Mouse (Mus musculus) embryo, embryonic 11.5 days (tissue): Measurements from ENCODE around the gene Rab25.

Experiments used
- DNase-seq: peaks from one replicate; pipeline ENCODE4 v3.0.0-alpha.2; 2012; ENCODE audit warnings: low read depth, low spot score

Gene Rab25

DNA sequence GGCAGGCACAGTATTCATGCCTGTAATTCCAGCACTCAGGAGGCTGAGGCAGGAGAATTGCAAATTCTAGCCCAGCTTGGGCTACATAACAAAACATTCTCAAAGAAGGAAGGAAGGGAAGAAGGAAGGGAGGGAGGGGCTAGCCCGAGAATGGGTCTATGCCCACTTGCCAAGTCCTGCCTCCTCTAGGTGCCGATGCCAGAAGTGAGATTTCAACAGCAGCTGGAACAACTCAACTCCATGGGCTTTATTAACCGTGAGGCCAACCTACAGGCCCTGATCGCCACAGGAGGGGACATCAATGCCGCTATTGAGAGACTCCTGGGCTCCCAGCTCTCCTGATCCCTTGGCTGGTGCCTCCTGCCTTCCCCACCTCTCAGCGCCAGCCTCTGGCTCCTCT is 19.8 kb upstream of the Rab25 start:
- DNase-seq = no peak

DNA sequence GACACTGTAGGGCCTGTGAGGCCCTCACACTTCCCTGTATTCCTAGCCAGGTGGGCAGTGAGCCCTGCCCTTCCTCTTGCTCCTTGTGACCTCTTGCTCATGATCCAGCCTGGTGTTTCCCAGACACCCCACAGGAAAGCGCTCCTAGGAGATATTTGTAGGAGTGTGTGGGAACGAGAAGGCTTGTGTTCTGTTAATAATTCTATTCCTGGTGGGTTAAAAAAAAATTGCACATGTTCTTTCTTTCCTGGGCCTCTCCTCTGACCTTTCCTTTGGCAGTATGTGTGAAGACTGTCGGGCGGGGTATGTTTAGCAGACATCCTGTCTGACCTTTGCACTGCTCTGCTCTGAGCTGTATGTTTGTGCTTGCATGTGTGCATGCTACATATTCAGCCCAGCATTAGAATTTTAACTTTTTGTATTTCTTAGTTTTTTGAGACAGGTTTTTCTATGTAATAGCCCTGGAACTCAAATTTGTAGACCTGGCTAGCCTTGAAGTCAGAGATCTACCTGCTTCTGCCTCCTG is 18.5 kb upstream of the Rab25 start:
- no peak for DNase-seq

DNA sequence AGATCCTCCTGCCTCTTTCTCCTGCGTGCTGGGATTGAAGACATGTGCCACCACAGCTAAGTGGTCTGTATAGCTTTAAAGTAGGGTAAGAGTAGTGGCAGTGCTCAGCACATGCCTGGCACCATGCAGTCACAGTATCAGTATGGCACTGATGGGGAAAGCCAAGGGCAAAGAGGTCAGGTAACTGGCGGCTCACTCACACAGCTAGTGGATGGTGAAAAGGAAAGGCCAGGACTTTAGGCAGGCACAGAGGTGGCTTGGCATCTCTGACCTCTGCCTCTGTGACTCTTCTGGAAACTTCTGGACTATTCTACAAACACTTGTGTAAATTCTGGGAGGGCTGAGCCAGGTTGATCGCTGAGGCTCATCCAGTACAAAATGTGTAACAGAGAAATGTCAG is 18.0 kb upstream of the Rab25 start:
- DNase-seq = no peak

DNA sequence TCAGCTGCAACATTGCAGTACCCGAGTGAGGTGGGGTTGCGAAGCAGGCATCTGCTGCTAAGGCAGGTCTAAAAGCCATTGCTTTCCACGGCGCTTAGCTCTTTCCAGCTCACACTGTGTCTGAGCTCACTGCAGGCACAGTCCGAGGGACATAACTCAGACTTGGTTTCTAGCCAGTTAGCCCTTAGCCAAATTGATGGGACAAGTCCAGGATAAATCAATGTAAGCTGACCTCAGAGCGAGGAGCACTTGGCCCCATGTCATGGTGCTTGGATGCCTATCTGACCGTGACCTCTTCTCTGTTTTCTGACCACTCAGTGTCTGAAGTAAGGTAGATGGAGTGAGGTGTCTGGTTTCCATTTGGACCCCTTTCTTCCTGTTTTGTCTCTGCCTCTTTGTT is 15.9 kb upstream of the Rab25 start:
- no peak for DNase-seq

DNA sequence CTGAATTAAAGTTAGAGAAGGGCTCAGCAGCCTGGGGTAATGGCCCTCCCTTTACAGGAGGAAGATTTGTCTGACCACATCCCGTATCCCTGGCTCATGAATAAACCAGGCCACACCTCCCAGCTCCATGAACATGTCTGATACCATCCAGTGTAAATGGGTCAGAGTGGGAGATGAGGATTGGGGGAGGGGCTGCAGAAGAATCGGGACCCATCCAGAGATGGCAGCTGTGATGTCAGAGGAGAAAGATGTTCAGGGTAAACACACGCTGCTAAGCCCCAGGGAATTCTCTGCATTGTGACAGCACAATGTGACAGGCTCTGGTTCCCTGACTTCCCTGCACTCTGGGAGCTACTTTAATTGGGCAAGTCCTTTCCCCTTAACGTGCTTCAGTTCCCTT is 15.3 kb upstream of the Rab25 start:
- no peak for DNase-seq

DNA sequence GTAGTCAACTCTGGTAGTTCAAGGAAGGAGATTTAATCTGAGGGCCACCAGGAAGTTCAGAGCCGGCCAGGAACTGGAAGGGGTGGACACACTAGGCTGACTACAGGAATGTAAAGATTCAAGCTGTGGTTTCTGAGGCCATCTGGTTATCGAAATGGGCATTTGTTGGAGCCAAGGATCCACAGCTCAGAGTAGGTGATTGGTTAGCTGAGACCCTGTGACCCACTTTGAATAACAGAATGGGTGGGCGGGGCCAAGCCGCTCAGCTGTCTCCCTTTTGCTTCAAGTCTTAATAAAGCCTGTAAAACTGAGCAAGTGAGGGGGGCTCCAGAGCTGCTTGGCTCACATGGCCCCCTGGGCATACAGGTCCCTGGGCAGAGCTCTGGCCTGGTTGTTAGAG is 13.9 kb upstream of the Rab25 start:
- DNase-seq = no peak

DNA sequence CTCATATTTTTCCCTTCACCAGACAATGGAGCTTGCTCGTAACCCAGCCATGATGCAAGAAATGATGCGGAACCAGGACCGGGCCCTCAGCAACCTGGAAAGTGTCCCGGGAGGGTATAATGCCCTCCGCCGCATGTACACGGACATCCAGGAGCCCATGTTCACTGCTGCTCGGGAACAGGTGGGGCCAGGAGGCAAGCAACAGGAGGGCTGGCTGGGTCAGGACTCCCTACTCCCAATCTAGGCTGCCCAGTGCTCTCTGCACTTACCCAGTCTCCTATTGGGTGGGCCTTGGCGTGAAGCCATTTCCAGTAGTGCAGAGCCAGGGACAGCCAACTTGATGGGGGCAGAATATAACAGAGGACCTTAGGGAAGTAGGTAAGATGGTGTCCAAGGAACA is 11.5 kb upstream of the Rab25 start:
- DNase-seq = no peak

DNA sequence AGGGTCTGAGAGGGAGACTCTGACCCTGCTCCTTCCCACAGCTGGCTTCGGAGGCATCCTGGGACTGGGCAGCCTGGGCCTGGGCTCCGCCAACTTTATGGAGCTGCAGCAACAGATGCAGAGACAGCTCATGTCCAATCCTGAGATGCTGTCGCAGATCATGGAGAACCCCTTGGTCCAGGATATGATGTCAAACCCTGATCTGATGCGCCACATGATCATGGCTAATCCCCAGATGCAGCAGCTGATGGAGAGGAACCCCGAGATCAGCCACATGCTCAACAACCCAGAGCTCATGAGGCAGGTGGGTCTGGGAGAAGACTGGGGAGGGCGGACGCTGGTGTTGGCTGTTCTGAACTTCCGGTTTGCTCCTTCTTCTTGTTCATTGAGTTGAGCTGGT is 8.5 kb upstream of the Rab25 start:
- no peak for DNase-seq

DNA sequence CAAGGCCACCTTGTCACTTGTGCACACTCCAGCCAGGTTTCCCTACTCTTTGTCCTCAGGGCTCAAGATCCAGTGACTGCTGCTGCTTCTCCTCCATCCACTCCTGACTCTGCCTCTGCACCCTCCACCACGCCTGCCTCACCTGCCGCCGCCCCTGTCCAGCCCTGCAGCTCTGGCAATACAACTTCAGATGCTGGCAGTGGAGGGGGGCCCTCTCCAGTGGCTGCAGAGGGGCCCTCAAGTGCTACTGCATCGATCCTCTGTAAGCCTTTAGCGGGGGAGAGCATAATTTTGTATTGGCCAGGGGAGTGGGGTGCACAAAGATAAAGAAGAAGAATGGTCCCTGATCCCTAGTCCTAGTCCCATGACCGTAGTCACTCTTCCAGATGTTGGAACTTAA is 7.6 kb upstream of the Rab25 start:
- no peak for DNase-seq

DNA sequence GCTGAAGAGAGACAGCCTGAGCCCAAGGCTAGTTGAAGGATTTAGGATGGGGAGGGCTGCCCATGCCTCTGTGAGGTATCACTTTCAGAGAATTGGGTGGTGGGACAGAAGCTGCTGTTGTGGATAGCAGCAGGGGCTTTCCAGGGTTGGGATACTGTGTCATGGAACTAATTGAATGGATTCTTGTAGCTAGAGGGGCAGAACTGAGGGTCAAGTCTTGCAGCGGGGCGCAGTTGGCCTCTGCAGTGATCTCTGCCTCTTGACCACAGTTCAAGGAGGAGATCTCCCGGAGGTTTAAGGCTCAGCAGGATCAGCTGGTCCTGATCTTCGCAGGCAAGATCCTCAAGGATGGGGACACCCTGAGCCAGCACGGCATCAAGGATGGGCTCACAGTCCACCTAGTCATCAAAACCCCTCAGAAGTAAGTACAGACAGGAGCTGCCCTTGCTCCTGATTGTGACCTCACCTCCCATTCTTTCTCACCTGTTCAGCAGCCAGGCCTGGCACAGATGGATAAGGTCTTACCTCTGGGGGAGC is 7.0 kb upstream of the Rab25 start:
- no peak for DNase-seq

DNA sequence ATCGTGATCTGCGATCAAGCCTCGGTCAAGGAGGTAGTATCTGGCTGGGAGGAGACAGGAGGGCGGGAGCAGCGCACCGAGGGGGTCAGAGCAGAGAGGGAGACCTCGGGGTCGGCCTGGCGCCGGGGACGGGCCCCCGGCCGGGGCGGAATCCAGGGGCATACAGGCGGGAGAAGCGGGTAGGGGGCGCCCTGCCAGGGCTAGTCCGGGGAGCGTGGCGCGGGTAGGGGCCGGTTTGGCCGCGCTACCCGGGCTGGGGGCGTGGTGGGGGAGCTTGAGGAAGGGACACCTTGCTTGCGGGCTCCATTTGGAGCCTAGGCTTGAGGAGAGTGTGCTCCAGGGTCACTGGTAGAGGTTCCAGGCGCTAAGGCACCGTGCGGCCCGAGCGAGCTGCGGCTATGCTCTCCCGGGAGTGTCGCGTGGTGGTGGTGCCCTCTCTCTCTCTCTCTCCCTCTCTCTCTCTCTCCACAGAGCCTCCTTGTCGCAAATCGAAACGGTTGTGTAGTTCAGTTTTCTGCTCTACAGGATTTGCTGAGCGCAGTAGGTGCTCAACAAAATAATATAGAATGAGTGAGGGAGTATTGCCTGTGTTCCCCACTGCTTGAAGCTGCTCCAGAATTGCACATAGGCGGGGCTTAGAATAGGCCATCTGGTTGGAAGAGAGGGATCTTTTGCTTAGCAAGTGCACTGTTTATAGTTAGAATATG is 5.9 kb upstream of the Rab25 start:
- DNase-seq = peak; percentile 36

DNA sequence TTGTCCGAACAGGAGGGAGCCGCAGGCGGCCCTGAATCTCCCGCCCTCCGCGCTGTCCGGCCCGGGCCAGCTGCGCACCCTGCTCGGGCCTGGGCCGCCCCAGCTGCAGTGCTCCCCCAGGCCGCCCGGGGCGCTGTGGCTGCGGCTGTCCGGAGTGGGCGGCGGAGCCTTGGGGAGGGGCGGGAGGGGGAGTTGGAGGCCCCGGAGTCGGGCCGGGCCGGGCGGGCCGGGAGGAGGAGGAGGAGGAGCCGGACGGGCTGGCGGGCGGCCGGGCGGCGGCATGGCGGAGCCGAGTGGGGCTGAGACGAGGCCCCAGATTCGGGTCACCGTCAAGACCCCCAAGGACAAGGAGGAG is 5.4 kb upstream of the Rab25 start, which contains the start of gene Ubqln4:
Gene Ubqln4 (plus strand): TSS at position 234 of the 355 bp plus-strand sequence.
- peak; percentile 88 for DNase-seq

DNA sequence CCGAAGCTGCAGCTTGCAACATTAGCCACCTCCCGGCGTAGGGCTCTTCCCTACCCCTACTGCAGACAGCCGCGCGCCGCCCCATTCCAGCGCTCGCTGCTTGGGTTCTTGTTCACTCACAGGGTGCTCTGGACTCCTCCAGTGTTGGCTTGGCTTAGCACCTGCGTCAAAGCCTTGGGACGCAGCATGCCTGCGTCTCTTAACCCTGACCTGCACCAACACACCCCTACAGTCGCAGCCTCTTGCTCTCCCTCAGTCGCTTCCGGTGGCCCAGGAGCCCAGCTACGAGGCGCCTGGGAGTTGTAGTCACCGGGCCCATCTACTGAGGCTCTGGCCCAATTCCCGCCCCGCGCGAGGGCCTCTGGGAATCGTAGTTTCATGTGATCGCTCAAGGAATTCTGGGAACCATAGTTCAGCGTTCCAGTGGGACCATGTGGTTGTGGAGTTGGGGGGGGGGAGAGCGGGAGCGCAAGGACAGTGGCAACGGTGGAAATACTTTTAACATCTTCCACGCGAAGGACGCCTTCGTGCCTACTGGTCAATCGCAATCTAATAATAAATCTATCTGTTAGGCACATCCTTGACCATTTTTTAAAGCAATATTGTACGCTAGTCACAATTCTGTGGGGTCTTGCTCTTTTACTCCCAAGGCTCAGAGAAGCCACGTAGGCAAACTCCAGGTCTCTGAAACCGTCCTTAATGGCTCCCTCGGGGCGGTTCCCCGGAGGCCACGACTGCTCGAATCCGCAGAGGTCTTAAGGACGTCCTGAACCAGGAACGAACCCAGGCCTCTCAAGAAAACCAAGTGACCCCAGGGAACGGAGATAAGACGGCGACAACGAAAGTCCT is 4.8 kb upstream of the Rab25 start, which contains the start of gene Lamtor2:
Gene Lamtor2 (minus strand): TSS at position 399 of the 849 bp plus-strand sequence.
- DNase-seq = peak; percentile 98

DNA sequence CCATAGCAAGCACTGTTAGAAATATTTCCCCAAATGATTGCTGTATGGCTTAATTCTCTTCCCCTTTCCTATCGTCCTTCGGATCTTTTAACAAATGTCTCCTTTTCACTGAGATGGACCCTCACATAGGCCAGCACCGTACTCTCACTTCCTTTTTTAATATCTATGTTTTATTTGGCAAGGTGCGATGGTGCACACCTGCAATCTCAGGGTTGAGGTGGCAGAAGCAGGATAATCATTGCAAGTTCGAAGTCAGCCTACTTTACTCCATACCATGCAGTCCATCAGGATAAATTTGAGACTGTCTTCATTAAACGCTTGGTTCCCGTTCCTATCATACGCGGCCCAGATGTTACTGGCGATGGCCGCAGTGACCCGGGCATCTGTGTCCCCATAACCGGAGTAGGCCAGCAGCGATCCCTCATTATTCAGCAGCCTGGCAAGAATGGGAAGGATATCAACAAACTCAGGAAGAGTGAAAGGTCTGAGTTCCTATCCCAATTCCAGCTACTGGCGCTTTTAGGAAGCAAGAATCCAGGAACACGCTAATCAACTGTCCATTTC is 4.1 kb upstream of the Rab25 start:
- DNase-seq = no peak

DNA sequence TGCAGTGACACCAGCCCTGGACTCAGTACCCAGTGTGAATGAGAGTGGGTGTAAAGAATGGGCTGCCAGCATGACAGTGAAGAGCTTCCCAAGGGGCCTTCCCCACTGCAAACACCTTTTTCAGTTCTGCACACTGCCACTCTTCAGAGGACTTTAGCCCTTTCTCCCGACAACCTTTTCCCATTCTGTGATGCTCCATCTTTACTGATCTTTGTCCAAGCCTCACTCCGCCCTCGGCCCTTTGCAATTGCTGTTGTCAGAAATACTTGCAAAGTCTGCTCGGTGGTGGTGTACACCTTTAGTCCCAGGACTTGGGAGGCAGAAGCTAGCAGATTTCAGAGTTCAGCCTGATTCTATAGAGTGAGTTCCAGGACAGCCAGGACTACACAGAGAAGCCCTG is 3.5 kb upstream of the Rab25 start:
- no peak for DNase-seq

DNA sequence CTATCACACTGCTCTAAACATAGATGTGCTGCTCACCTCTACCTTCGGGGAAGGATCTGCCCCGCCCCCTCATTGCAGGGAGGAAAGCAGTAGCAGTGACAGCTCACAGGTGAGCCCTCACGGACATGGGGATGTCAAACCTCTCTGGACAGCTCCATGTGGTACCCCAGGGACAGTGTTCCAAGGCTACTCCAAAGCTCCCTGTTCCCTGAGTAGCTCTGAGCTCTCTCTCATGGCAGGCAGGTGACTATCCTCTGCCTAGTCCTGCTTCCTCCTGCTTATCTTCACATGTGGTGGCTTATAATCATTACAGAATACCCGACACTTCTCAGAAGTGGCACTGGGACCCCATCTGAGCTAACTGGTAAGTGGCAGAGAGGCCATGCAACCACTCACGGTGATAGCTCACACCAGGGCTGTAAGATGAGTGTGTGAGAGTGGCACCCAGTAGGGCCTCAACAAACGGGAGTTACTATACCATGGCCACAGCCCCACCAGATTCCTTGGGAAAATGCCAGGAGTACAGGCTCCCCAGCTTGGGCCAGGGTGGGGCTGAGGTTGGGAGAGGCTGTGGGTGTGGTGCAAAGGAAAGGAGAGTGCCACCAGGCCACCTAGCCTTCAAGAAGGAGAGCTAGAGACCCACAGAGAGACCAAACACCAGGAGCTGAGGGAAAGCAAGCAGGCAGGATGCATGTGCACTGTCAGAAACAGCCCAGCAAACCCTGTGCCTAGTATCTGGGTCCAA is 1.3 kb downstream of the Rab25 start:
- no peak for DNase-seq

DNA sequence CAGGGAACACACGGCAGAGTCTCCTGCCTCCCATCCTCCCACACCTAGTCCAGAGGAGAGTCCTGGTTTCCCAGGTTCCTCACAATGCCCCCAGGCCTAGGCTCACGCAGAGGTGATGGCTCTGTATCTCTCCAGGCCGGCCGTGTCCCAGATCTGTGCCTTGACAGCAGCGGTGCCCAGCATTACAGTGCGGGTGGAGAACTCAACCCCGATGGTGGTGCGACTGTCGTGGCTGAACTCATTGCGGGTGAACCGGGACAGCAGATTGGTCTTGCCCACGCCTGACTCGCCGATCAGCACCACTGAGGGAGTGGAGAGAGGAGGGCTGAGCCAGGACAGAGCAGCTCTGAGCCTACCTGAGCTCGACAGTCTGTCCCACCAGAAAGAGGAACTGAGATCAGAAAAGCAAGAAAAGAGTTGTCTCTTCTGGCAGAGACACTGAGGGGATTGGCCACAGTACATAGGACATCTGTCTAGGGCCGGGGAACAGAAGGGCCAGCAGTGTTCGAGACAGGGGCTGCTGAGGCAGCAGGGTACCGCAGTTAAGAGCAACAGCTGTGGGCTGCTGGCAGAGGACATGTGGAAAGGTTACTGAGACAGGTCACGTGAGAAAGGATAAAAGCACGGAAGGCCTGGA is 3.0 kb downstream of the Rab25 start:
- no peak for DNase-seq

DNA sequence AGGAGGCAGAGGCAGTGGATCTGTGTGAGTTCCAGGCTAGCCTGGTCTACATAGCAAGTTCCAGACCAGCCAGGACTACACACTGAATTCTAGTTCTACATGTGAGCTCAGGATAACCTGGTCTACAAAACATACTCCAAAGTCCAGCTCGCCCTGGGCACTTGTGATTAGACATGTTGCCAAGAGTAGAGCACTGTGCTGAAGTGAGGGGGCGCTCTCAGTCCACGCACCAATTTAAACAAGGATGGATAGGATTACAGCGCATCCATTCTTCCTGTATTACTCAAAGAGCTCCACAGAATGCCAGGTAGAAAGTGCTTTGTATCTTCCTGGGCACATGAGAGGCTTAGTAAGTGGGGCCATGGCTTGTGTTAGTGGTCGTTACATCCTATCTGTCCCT is 3.6 kb downstream of the Rab25 start:
- DNase-seq = no peak

DNA sequence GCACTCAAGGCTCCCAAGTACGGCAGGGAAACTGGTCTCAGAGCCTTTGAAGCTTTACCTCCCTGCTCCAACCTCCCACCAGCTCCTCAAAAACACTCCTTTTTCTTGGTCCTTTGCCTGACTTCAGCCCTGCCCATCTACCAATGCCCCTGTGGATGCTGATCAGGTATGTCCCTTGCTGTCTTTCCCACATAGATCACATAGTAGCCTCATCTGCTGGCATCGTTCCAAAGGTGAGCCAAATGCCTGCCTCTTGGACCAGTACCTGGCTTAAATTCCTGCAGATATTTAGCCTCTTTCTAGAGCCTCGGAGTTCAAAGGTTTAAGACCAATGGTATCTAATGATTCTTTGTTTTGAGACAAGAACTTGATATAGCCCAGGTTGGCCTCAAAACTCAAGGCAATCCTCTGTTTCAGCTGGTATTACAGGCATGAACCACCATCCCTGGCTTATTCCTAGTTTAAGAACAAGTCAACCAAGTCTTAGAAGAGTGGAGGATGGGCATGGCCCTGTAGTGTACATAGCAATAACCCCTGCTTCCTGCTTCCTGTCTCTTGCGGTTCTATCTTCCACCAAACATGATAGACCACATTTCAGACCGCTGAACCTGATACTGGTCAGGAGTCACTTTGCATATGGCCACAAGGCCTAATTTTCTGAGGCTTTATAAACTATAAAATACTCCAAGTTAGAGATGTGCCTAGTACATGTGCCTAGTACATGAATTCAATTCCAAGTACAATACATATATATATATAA is 4.3 kb downstream of the Rab25 start:
- no peak for DNase-seq

DNA sequence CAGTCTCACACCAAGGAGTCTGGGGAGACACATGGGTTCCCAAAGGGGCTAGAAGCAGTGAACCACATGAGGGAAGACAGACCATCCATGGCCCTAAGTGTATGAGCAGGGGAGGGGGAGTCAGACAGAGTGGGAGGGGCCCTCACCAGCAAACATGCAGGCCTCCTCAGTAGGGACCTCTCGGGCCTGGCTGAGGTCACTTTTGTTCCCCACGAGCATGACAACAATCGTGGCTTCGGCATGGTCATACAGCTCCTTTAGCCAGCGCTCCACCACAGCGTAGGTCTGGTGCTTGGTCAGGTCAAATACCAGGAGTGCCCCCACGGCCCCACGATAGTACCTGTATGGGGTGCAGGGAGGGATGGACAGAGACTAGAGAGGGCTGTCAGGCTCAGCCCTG is 4.9 kb downstream of the Rab25 start:
- DNase-seq = no peak
